Mouse (Mus musculus) midbrain, embryonic 16.5 days (tissue): ENCODE results near the gene Cmtr1. TPM values are rescaled to one million over a fixed set of nuclear protein-coding genes. Genes with fewer than 3 reads are reported as not detected.

Experiments
- ATAC-seq: fragments of 200-750 bp; cut with Nextera tagmentation; 2 replicates; pipeline ENCODE4 v1.8.0; 2017; ENCODE audit warnings: moderate TSS enrichment
- H3K27ac ChIP-seq: fragments of 300-500 bp; sonication (generic); 2 replicates; pipeline ENCODE4 v1.5.1; 2014; ENCODE audit warnings: mild to moderate bottlenecking, low read length, mixed read lengths
- H3K27me3 ChIP-seq: fragments of 300-500 bp; sonication (generic); 2 replicates; pipeline ENCODE4 v1.6.1; 2014; ENCODE audit warnings: low read depth, low read length, mixed read lengths; ENCODE audit not compliant: control insufficient read depth, insufficient read depth
- H3K36me3 ChIP-seq: fragments of 300-500 bp; sonication (generic); 2 replicates; pipeline ENCODE4 v1.6.1; 2014; ENCODE audit warnings: mild to moderate bottlenecking, low read length, moderate library complexity, mixed read lengths; ENCODE audit not compliant: control insufficient read depth, insufficient read depth
- H3K4me1 ChIP-seq: fragments of 300-500 bp; sonication (generic); 2 replicates; pipeline ENCODE4 v1.6.1; 2014; ENCODE audit warnings: mild to moderate bottlenecking, low read length, mixed read lengths; ENCODE audit not compliant: control insufficient read depth, insufficient read depth
- H3K4me2 ChIP-seq: fragments of 300-500 bp; sonication (generic); 2 replicates; pipeline ENCODE4 v1.6.1; 2014; ENCODE audit warnings: mild to moderate bottlenecking, low read length, mixed read lengths
- H3K4me3 ChIP-seq: fragments of 300-500 bp; sonication (generic); 2 replicates; pipeline ENCODE4 v1.5.1; 2014; ENCODE audit warnings: low read depth, mild to moderate bottlenecking, low read length, moderate library complexity, mixed read lengths
- H3K9ac ChIP-seq: fragments of 300-500 bp; sonication (generic); 2 replicates; pipeline ENCODE4 v1.6.1; 2014; ENCODE audit warnings: low read depth, low read length, mixed read lengths
- H3K9me3 ChIP-seq: fragments of 300-500 bp; sonication (generic); replicated peaks from 2 replicates; pipeline ENCODE4 v1.6.1; 2014; ENCODE audit warnings: mild to moderate bottlenecking, low read length, mixed read lengths; ENCODE audit not compliant: control insufficient read depth, poor library complexity, severe bottlenecking
- WGBS: fragments of 180-500 bp; shearing (Covaris S2); extraction: QIAGEN DNeasy Blood & Tissue Kit; methylation state at CpG from one replicate; pipeline ENCODE4 v1.1.7; 2014; 5-methylcytosine and 5-hydroxymethylcytosine counted together
- polyA plus RNA-seq: library from polyadenylated mRNA; unstranded; fragments of >200 nt; fragmentation: Nextera tagmentation; extraction: Ambion mirVana; gene quantifications from 2 replicates; pipeline ENCODE4 v1.2.1, GENCODE M21; 2015

The Cmtr1 gene
- polyA plus RNA-seq, 1 experiment from 2014 or later: 122 TPM

GRCm38 (mm10) chr17:29688610-29689009 lies 28.2 kb downstream of the Cmtr1 start:
- Histone ChIP-seq H3K27me3 (no peaks in the 10 kb centered on the region), H3K9me3 (no peaks in the 10 kb centered on the region), H3K4me3 (no peak overlapping the region), H3K36me3 (peaks cover 22% of the 10 kb centered on the region), H3K4me2 (no peak overlapping the region), H3K27ac (no peak overlapping the region), H3K4me1 (no peaks in the 10 kb centered on the region), H3K9ac (no peak overlapping the region)
- 92% methylated on average over 10 of the region's 10 CpGs for WGBS
- no peak for ATAC-seq

- no peak overlapping the region for H3K4me3 ChIP-seq
- 90% methylated on average over 6 of the region's 6 CpGs for WGBS
- H3K27me3 ChIP-seq: no peaks in the 10 kb centered on the region
- no peaks in the 10 kb centered on the region for H3K4me1 ChIP-seq
- no peak overlapping the region for H3K9ac ChIP-seq
- no peak overlapping the region for H3K4me2 ChIP-seq
- H3K27ac ChIP-seq: no peak overlapping the region
- ATAC-seq: no peak
- no peaks in the 10 kb centered on the region for H3K9me3 ChIP-seq
- H3K36me3 ChIP-seq: peaks cover 23% of the 10 kb centered on the region
Measured at GRCm38 (mm10) chr17:29690257-29690656, 29.9 kb downstream of the Cmtr1 start.

- ATAC-seq: no peak
- Histone ChIP-seq H3K9ac (no peak overlapping the region), H3K9me3 (no peaks in the 10 kb centered on the region), H3K4me1 (no peaks in the 10 kb centered on the region), H3K36me3 (peaks cover 25% of the 10 kb centered on the region), H3K27ac (no peak overlapping the region), H3K27me3 (no peaks in the 10 kb centered on the region), H3K4me3 (no peak overlapping the region), H3K4me2 (no peak overlapping the region)
- WGBS: 92% methylated on average over 2 of the region's 2 CpGs
Measured at GRCm38 (mm10) chr17:29692827-29693226, 32.4 kb downstream of the Cmtr1 start.

- 84% methylated on average over 2 of the region's 2 CpGs for WGBS
- no peak overlapping the region for H3K9ac ChIP-seq
- no peak overlapping the region for H3K4me3 ChIP-seq
- no peaks in the 10 kb centered on the region for H3K4me1 ChIP-seq
- H3K36me3 ChIP-seq: peaks cover 27% of the 10 kb centered on the region
- no peaks in the 10 kb centered on the region for H3K9me3 ChIP-seq
- no peak for ATAC-seq
- H3K27ac ChIP-seq: no peak overlapping the region
- no peaks in the 10 kb centered on the region for H3K27me3 ChIP-seq
- H3K4me2 ChIP-seq: no peak overlapping the region
Measured at GRCm38 (mm10) chr17:29693571-29693970, 33.2 kb downstream of the Cmtr1 start.

GRCm38 (mm10) chr17:29694516-29694915 lies 34.1 kb downstream of the Cmtr1 start:
- Histone ChIP-seq H3K9me3 (no peaks in the 10 kb centered on the region), H3K4me2 (no peak overlapping the region), H3K27ac (no peak overlapping the region), H3K4me3 (no peak overlapping the region), H3K4me1 (no peaks in the 10 kb centered on the region), H3K36me3 (peaks cover 26% of the 10 kb centered on the region), H3K27me3 (no peaks in the 10 kb centered on the region), H3K9ac (no peak overlapping the region)
- ATAC-seq: no peak
- 87% methylated on average over 4 of the region's 4 CpGs for WGBS

GRCm38 (mm10) chr17:29696940-29697339 lies 36.5 kb downstream of the Cmtr1 start:
- WGBS: 96% methylated on average over 8 of the region's 8 CpGs
- Histone ChIP-seq H3K27me3 (no peaks in the 10 kb centered on the region), H3K27ac (no peak overlapping the region), H3K9me3 (no peaks in the 10 kb centered on the region), H3K4me2 (no peak overlapping the region), H3K9ac (no peak overlapping the region), H3K4me3 (no peak overlapping the region), H3K36me3 (peaks cover 27% of the 10 kb centered on the region), H3K4me1 (no peaks in the 10 kb centered on the region)
- ATAC-seq: no peak

GRCm38 (mm10) chr17:29698421-29698820 lies 38.0 kb downstream of the Cmtr1 start:
- H3K27ac ChIP-seq: no peak overlapping the region
- H3K27me3 ChIP-seq: no peaks in the 10 kb centered on the region
- no peak overlapping the region for H3K4me3 ChIP-seq
- peaks cover 30% of the 10 kb centered on the region for H3K36me3 ChIP-seq
- H3K9ac ChIP-seq: no peak overlapping the region
- no peak overlapping the region for H3K4me2 ChIP-seq
- peaks cover 6% of the 10 kb centered on the region; the same call in 1 of the 2 replicates for H3K4me1 ChIP-seq
- 82% methylated on average over 6 of the region's 6 CpGs for WGBS
- no peak for ATAC-seq
- H3K9me3 ChIP-seq: no peaks in the 10 kb centered on the region

GRCm38 (mm10) chr17:29700573-29700972 lies 40.2 kb downstream of the Cmtr1 start:
- H3K36me3 ChIP-seq: peaks cover 21% of the 10 kb centered on the region
- ATAC-seq: no peak

GRCm38 (mm10) chr17:29702938-29703710 lies 42.7 kb downstream of the Cmtr1 start:
- WGBS: 82% methylated on average over 4 of the region's 4 CpGs
- 0 out of 2 replicates have a peak overlapping the region, but pooled peaks have one; percentile 6 for H3K27ac ChIP-seq

More at GRCm38 (mm10) chr17:29700573-29700972, 40.2 kb downstream of the Cmtr1 start:
- Histone ChIP-seq H3K4me3 (no peak overlapping the region), H3K9ac (no peak overlapping the region), H3K27me3 (no peaks in the 10 kb centered on the region), H3K9me3 (no peaks in the 10 kb centered on the region), H3K4me1 (peaks cover 6% of the 10 kb centered on the region; the same call in 1 of the 2 replicates), H3K27ac (no peak overlapping the region), H3K4me2 (no peak overlapping the region)
- WGBS: 95% methylated on average over 7 of the region's 7 CpGs

More at GRCm38 (mm10) chr17:29702938-29703710, 42.7 kb downstream of the Cmtr1 start:
- Histone ChIP-seq H3K4me2 (no peak overlapping the region), H3K27me3 (no peaks in the 10 kb centered on the region), H3K9ac (0 out of 2 replicates have a peak overlapping the region, but pooled peaks have one; percentile 23), H3K4me1 (peaks cover 22% of the 10 kb centered on the region), H3K4me3 (no peak overlapping the region), H3K36me3 (peaks cover 12% of the 10 kb centered on the region), H3K9me3 (no peaks in the 10 kb centered on the region)
- ATAC-seq: no peak
